Mouse (Mus musculus) G1E-ER4 (cell line): ENCODE data around the gene Hist1h4d. TPM values are rescaled to one million over a fixed set of nuclear protein-coding genes. Genes with fewer than 3 reads are reported as not detected.
A peak's percentile ranks its signal among the peaks of the same experiment; 100 is the strongest.
"Not testable (repeated sequence)": the region's sequence is repeated elsewhere in the genome, so short reads cannot be mapped to it uniquely, and the experiment has no call there.

Experiments
- GATA1 ChIP-seq: IDR thresholded peaks from one replicate; pipeline ENCODE4 v1.8.0; 2012; ENCODE audit warnings: low read length, inconsistent platforms
- polyA plus RNA-seq: library from polyadenylated mRNA; stranded (reverse); fragments of >175 nt; gene quantifications from 2 replicates; pipeline ENCODE4 v1.2.3, GENCODE M21; 2012

The Hist1h4d gene
- polyA plus RNA-seq, 1 experiment, result 22.9 TPM

- peak; percentile 32 for TF ChIP-seq GATA1
Observed at GRCm38 (mm10) chr13:23546694-23547093, 34.7 kb upstream of the Hist1h4d start.

DNA sequence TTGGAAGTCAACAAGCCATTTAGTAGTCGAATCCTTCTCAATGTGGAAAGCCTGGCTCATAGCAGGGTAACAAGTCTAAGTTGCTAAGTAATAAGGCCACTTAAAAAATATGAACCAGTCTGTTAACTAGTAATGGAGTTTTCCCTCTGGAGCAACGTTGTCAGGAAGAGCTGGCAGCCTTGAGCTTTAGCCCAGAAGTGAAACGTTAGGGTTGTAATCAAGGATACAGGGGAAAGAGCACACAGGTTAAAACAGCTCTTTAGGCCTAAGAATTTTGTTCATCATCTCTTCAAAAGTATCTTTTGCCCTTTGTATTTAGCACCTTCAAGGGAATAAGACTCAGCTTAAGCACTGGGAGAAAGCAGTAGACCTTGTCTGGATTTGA, 30.6 kb upstream of the Hist1h4d start:
- no peak for TF ChIP-seq GATA1

GRCm38 (mm10) chr13:23551146-23551834, 30.1 kb upstream of the Hist1h4d start, which contains the start of gene Hist1h4f:
Gene Hist1h4f (minus strand): TSS chr13:23551648.
- TF ChIP-seq GATA1, result not testable (repeated sequence)

DNA sequence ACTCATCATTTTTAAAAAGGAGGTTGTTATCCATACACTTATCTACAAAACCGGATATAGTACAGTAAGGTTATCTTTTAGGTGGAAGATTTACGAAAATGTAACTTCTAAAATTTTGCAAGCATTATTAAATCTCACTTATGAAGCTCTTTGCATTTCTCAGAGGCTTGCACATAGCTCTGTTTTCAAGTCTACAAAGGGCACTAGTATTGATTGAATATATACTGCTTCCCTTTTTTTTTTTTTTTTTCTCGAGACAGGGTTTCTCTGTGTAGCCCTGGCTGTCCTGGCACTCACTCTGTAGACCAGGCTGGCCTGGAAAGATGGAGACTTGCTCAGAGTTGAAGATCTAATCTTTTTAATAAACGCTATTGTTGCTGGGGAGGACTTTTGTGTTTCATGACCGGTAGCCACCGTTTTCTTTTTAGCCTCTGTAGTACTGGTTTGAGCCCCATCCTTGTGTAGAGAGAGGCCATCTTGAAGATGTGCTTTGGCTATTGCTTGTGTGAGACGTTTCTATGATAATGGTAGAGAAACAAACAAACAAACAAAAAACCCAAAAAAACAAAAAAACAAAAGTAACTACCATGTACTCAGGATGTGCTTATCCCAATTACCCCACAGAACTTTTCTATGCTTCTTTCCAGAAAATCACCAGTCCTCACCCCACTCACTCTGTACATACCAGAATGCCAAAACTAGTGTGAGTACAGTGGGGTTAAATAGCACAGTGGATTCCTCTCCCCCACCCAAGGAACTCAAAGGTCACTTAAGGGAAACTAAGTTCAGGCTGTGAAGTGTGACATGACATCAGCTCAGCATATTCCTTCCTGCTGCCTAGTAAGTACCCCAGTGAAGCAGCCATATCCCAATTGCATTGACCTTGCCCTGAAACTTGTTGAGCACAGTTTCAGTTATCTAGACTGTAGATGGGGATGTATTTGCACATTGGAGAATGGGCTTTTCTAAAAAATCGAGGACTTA, 29.2 kb upstream of the Hist1h4d start:
- TF ChIP-seq GATA1, result no peak

DNA sequence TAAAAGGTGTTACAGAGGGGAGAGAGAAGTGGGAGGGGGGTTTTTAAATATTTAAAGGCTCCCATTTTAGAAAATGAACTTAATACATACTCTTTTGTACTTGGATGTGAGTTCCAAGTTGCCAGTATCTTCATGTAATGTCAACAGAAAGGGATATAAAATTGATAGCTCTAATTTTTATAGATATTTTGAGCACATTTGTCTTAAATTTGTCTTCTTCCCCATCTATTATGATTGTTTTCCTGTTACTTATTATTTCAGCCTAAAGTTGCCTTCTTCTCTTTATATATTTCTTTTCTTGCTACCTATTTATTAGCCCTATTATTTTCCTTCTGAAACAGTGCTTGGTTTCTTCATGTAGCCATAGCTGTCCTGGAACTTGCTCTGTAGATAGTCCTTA, 28.4 kb upstream of the Hist1h4d start, which contains the start of gene Hist1h1d:
Gene Hist1h1d, plus strand, starts transcription at position 301 of the 400 bp plus-strand sequence.
- no peak for TF ChIP-seq GATA1

GRCm38 (mm10) chr13:23554393-23554792, 27.0 kb upstream of the Hist1h4d start:
- TF ChIP-seq GATA1, result no peak

DNA sequence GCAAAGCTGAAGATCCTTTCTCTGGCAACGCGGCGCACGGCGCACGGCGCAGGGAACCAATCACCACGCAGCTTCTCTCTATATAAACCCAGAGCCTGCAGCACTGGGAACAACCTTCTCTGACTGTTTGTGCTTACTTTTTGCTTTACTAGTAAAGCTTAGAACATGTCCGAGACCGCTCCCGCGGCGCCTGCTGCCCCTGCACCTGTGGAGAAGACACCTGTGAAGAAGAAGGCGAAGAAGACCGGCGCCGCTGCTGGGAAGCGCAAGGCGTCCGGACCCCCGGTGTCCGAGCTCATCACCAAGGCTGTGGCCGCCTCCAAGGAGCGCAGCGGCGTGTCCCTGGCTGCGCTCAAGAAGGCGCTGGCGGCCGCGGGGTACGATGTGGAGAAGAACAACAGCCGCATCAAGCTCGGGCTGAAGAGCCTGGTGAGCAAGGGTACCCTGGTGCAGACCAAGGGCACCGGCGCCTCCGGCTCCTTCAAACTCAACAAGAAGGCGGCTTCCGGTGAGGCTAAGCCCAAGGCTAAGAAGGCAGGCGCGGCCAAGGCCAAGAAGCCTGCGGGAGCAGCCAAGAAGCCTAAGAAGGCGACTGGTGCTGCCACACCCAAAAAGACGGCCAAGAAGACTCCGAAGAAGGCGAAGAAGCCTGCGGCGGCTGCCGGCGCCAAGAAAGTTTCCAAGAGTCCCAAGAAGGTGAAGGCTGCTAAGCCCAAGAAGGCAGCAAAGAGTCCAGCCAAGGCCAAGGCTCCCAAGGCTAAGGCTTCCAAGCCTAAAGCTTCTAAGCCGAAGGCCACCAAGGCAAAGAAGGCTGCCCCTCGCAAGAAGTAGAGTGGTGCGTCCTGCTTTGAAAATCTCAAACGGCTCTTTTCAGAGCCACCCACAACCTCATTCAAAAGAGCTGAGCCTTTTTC, 26.2 kb upstream of the Hist1h4d start:
- no peak for TF ChIP-seq GATA1

- no peak for TF ChIP-seq GATA1
Observed at GRCm38 (mm10) chr13:23555839-23556416, 25.5 kb upstream of the Hist1h4d start.

DNA sequence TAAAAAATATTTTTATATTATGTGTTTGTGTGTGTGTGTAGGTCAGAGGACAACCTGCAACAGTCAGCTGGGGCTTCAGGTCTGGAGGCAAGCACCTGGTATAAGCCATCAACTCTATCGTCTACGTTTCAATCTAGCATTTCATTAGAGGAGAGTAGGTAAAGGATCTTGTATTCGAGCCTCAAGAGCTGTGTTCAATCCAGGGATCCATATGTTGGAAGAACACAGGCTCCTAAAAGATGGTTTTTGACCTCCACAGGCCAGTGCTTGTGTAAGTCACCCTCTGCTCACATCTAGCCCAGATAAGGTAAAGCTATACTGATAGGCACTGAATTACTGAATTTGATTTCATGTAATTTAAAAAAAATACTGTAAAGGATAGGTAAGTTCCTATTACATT, 24.5 kb upstream of the Hist1h4d start:
- TF ChIP-seq GATA1, result no peak

DNA sequence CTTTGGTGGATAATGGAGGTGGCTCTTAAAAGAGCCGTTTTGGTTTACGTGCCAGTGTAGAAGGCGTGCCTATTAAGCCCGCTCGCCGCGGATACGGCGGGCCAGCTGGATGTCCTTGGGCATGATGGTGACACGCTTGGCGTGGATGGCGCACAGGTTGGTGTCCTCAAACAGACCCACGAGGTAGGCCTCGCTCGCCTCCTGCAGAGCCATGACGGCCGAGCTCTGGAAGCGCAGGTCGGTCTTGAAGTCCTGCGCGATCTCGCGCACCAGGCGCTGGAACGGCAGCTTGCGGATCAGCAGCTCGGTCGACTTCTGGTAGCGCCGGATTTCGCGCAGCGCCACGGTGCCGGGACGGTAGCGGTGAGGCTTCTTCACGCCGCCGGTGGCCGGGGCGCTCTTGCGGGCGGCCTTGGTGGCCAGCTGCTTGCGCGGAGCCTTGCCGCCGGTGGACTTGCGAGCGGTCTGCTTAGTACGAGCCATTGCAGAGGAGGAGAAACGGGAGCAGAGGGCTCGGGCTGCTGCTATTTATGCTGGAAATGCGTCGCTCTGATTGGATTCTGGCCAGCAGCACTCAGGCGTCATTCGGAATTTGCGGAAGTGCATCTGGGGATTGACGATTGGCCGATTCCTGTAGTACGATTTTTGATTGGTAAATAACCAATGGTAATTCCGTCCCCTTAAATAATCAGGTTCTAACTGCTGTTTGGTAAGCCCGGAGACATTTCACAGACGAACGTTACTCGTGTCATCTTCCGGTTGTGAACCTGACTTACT, 19.3 kb upstream of the Hist1h4d start, which contains the start of gene Hist1h3e:
Gene Hist1h3e, minus strand, starts transcription at position 487 of the 777 bp plus-strand sequence.
- TF ChIP-seq GATA1, result not testable (repeated sequence)

GRCm38 (mm10) chr13:23562699-23563462, 18.5 kb upstream of the Hist1h4d start:
- TF ChIP-seq GATA1, result no peak

- TF ChIP-seq GATA1, result no peak
Observed at GRCm38 (mm10) chr13:23564482-23564881, 16.9 kb upstream of the Hist1h4d start.

- no peak for TF ChIP-seq GATA1
Observed at GRCm38 (mm10) chr13:23571022-23571503, 10.3 kb upstream of the Hist1h4d start, which contains the start of the genes Hist1h2ae and Hist1h2bg. Gene Hist1h2ae (minus strand): TSS chr13:23571220. Gene Hist1h2bg (plus strand): TSS chr13:23571396.
